Mouse (Mus musculus): ENCODE data around the gene Tdrkh.

- TF ChIP-seq CTCF (conservative IDR thresholded peaks at IDR 0.05; ENCODE audit: low read length), result no peak
- no peak for TF ChIP-seq NANOG (IDR thresholded peaks at IDR 0.05; ENCODE audit: borderline replicate concordance, low read length)
These were observed 7.5 kb upstream of the Tdrkh start for GRCm38 (mm10) chr3:94405561-94405960.
